Mouse (Mus musculus) T-helper 1 cell (primary cell): ENCODE measurements at regions not wholly inside any gene's neighbourhood (a gene's known extent, or its start where the extent isn't known, plus 50 kb on each side); places are given as distances from the start of the nearest gene placed in this dataset.
"Not testable (repeated sequence)": the region's sequence is repeated elsewhere in the genome, so short reads cannot be mapped to it uniquely, and the experiment has no call there.

Experiments
- in situ Hi-C: fragments of 300-600 bp; cut with MboI, MseI; formaldehyde crosslinking; loops from one replicate; pipeline ENCODE4 v1.15.1; 2025; ENCODE audit warnings: high pct_unique_total_duplicates

GRCm38 (mm10) chr3:6427905-6428304, 192.3 kb downstream of the 1700008P02Rik start:
- in situ Hi-C loops, result no loop called here

DNA sequence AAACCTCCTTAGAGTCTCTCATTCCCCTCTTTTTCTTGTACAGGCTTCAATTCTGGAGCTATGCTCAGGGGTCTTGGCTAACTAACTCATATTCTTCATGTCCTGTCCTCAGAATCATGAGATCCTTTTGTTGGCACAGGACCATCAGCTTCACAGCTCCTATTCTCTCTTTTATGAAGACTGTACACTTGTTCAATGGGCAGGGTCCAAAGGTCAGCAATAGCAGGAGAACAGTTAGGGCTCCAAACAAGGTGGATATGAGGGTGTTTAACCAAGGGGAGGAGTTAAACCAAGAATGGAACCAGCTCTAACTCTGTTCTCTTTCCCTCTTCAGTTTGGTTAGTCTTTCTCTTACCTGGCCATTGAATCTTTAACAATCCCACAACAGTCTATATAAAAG, 219.4 kb downstream of the 1700008P02Rik start:
- in situ Hi-C loops, result no loop called here

- in situ Hi-C loops, result loop anchor here (10.0 kb wide), 1 partner anchor 1219 kb away; no protein-coding TSS in a partner anchor
Measured at GRCm38 (mm10) chr3:6385669-6386068, 234.6 kb downstream of the 1700008P02Rik start.

GRCm38 (mm10) chr3:6382896-6383295, 237.3 kb downstream of the 1700008P02Rik start:
- in situ Hi-C loops, result loop anchor here (10.0 kb wide), 1 partner anchor 1222 kb away; no protein-coding TSS in a partner anchor

DNA sequence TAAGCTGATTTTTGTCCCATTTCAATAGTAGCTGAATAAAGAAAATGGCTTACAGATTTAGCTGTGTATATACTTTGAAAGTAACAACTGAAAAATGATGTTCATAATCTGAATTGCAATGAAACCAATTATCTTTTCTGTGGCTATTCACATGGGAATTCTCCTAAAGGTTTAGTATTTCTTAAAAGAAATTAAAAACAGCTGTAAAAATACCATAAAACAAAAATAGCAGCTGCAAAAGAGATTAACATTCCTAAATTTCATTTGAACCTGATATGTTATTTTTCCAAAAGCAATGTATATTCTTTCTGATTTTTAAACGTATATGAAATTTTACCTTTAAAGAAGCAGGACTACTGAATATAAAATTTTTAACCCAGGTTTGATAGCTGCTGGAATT, 237.9 kb downstream of the 1700008P02Rik start:
- in situ Hi-C loops, result loop anchor here (10.0 kb wide), 1 partner anchor 1223 kb away; no protein-coding TSS in a partner anchor

DNA sequence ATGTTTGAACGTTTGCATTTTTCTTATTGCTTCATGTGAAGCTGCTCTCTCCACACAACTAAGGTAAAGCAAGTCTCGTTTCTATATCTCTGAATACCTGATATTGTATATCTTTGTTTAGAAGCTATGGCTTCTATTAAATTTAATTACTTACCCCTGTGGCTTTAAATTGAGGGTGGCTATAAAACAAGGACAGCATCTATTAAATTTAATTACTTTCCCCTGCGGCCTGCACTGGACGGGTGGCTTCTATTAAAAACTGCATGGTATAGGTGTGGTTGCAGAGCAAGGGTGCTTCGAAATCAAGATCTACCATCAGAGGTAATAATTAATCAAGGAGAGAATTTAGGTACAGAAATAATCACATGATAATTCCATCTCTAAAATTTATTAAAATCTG, 238.5 kb downstream of the 1700008P02Rik start:
- in situ Hi-C loops, result loop anchor here (10.0 kb wide), 1 partner anchor 1223 kb away; no protein-coding TSS in a partner anchor

DNA sequence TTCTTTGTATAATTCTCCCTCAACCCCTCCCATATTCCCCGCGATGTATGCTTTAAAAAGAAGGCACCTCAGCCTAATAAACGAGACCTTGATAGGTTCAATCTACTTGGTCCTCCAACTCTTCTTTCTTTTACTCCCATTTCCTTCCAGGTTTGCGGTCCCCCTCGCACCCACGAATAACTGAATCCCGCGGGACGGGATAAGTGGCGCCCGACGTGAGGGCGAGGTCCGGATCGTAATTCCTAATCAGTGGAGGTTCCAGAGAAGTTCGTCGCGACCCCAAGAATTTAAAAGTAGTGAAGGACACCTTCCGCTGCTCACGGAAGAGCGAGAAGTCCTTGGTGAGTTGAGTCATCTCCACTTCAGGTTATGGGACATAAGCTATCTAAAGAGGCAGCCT, 281.2 kb downstream of the 1700008P02Rik start:
- in situ Hi-C loops, result not testable (repeated sequence)

DNA sequence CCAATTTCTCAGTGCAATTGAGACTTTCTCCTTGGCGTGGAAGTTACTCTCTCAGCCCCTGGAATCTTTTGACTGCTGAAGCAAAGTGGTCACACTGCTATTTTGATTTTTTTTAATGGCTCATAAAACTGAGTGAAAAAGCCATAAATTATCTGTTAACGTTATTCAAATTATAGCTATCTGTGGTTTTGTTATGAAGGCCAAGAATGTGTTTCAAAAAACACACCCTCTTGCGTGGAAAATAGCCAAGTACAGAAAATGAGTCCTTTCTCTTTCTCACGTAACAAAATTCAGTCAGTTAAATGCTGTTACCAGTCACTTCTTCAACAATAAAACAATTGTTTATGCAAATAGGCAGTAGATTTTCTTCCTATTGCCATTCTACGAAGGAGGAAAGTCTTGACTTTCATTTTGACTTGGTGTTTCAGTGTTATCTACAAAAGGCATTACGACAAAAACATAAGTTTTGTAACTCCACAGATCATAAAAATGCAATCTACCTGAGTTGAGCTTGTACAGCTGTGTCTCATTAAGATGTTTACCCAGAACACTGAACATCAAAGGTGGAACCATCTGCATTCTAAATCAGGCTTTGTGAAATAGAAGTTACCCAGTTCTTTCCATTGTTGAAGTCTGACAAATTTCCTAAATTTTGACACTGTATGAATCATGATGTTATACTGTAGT, 299.3 kb downstream of the 1700008P02Rik start:
- in situ Hi-C loops, result no loop called here

DNA sequence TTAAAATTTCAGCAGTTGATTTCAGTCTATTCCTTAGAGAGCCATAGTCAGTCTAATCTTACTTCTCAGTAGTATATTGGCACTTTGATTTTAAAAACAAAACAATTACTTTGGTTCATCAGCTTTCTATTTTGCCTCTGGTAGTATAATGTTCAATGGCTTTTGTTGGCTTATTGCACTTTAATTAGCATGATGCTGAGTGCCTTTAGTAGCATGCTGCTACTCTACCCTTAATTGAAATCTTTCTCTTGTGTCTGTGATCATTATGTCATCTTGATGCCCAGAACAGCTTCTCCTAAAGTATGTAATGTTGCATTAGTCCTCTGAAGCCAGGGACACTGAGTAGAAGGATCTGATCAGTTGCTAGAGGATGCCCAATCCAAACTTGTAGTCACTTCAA, 330.7 kb downstream of the 1700008P02Rik start:
- in situ Hi-C loops, result no loop called here

GRCm38 (mm10) chr3:6280636-6281035, 339.6 kb downstream of the 1700008P02Rik start:
- in situ Hi-C loops, result no loop called here
